Mouse (Mus musculus): ENCODE data around the gene Macf1. TPM values are rescaled to one million over a fixed set of nuclear protein-coding genes. Genes with fewer than 3 reads are reported as not detected.
"Not testable (repeated sequence)": the region's sequence is repeated elsewhere in the genome, so short reads cannot be mapped to it uniquely, and the experiment has no call there.

Macf1 gene
- polyA plus RNA-seq, 1 experiment: 137 TPM

GRCm38 (mm10) chr4:123647109-123647508, 37.1 kb downstream of the Macf1 start:
- H3K27ac ChIP-seq (ENCODE audit: insufficient read depth, low read length): no peak overlapping the region
- H3K4me1 ChIP-seq (ENCODE audit: control insufficient read depth, insufficient read depth, low read length): no peaks in the 10 kb centered on the region; the same call in 1 of the 2 replicates
- TF ChIP-seq POLR2A (IDR thresholded peaks at IDR 0.05; ENCODE audit: extremely low read depth, insufficient read depth, low read length) (no peak), CTCF (IDR thresholded peaks at IDR 0.05; ENCODE audit: extremely low read depth, insufficient read depth, low read length) (no peak)

GRCm38 (mm10) chr4:123645246-123645845, 38.8 kb downstream of the Macf1 start:
- H3K27ac ChIP-seq (ENCODE audit: insufficient read depth, low read length): no peak overlapping the region
- TF ChIP-seq POLR2A (IDR thresholded peaks at IDR 0.05; ENCODE audit: extremely low read depth, insufficient read depth, low read length) (no peak), CTCF (IDR thresholded peaks at IDR 0.05; ENCODE audit: extremely low read depth, insufficient read depth, low read length) (no peak)
- no peaks in the 10 kb centered on the region; the same call in 1 of the 2 replicates for H3K4me1 ChIP-seq (ENCODE audit: control insufficient read depth, insufficient read depth, low read length)
- H3K4me3 ChIP-seq (ENCODE audit: insufficient read depth, low read length): no peak overlapping the region

More at GRCm38 (mm10) chr4:123647109-123647508, 37.1 kb downstream of the Macf1 start:
- no peak overlapping the region for H3K4me3 ChIP-seq (ENCODE audit: insufficient read depth, low read length)

GRCm38 (mm10) chr4:123643561-123643960, 40.6 kb downstream of the Macf1 start:
- TF ChIP-seq CTCF (IDR thresholded peaks at IDR 0.05; ENCODE audit: extremely low read depth, insufficient read depth, low read length): no peak
- TF ChIP-seq POLR2A (IDR thresholded peaks at IDR 0.05; ENCODE audit: extremely low read depth, insufficient read depth, low read length): no peak
- Histone ChIP-seq H3K4me1 (ENCODE audit: control insufficient read depth, insufficient read depth, low read length) (no peaks in the 10 kb centered on the region; the same call in 1 of the 2 replicates), H3K4me3 (ENCODE audit: insufficient read depth, low read length) (no peak overlapping the region), H3K27ac (ENCODE audit: insufficient read depth, low read length) (no peak overlapping the region)

- no peak overlapping the region for H3K4me3 ChIP-seq (ENCODE audit: insufficient read depth, low read length)
- no peak overlapping the region for H3K27ac ChIP-seq (ENCODE audit: insufficient read depth, low read length)
- TF ChIP-seq POLR2A (IDR thresholded peaks at IDR 0.05; ENCODE audit: extremely low read depth, insufficient read depth, low read length): no peak
- TF ChIP-seq CTCF (IDR thresholded peaks at IDR 0.05; ENCODE audit: extremely low read depth, insufficient read depth, low read length): no peak
- H3K4me1 ChIP-seq (ENCODE audit: control insufficient read depth, insufficient read depth, low read length): no peaks in the 10 kb centered on the region; the same call in 1 of the 2 replicates
Observed at GRCm38 (mm10) chr4:123642877-123643276, 41.3 kb downstream of the Macf1 start.

GRCm38 (mm10) chr4:123637136-123637535, 47.0 kb downstream of the Macf1 start:
- H3K27ac ChIP-seq (ENCODE audit: insufficient read depth, low read length): no peak overlapping the region
- H3K4me1 ChIP-seq (ENCODE audit: control insufficient read depth, insufficient read depth, low read length): peaks cover 1% of the 10 kb centered on the region; the same call in 1 of the 2 replicates
- no peak overlapping the region for H3K4me3 ChIP-seq (ENCODE audit: insufficient read depth, low read length)
- TF ChIP-seq POLR2A (IDR thresholded peaks at IDR 0.05; ENCODE audit: extremely low read depth, insufficient read depth, low read length) (no peak), CTCF (IDR thresholded peaks at IDR 0.05; ENCODE audit: extremely low read depth, insufficient read depth, low read length) (no peak)

- TF ChIP-seq CTCF (IDR thresholded peaks at IDR 0.05; ENCODE audit: extremely low read depth, insufficient read depth, low read length) (no peak), POLR2A (IDR thresholded peaks at IDR 0.05; ENCODE audit: extremely low read depth, insufficient read depth, low read length) (no peak)
- peaks cover 3% of the 10 kb centered on the region; the same call in 1 of the 2 replicates for H3K4me1 ChIP-seq (ENCODE audit: control insufficient read depth, insufficient read depth, low read length)
- no peak overlapping the region for H3K27ac ChIP-seq (ENCODE audit: insufficient read depth, low read length)
Observed at GRCm38 (mm10) chr4:123635428-123635827, 48.7 kb downstream of the Macf1 start.

GRCm38 (mm10) chr4:123634436-123634835, 49.7 kb downstream of the Macf1 start:
- TF ChIP-seq CTCF (IDR thresholded peaks at IDR 0.05; ENCODE audit: extremely low read depth, insufficient read depth, low read length): no peak
- no peak for TF ChIP-seq POLR2A (IDR thresholded peaks at IDR 0.05; ENCODE audit: extremely low read depth, insufficient read depth, low read length)
- Histone ChIP-seq H3K27ac (ENCODE audit: insufficient read depth, low read length) (peak overlapping the region; percentile 5; the same call in 1 of the 2 replicates), H3K4me3 (ENCODE audit: insufficient read depth, low read length) (no peak overlapping the region), H3K4me1 (ENCODE audit: control insufficient read depth, insufficient read depth, low read length) (peaks cover 4% of the 10 kb centered on the region; the same call in 1 of the 2 replicates)

More at GRCm38 (mm10) chr4:123635428-123635827, 48.7 kb downstream of the Macf1 start:
- H3K4me3 ChIP-seq (ENCODE audit: insufficient read depth, low read length): no peak overlapping the region

- no peak overlapping the region for H3K4me3 ChIP-seq (ENCODE audit: insufficient read depth, low read length)
- H3K27ac ChIP-seq (ENCODE audit: insufficient read depth, low read length): peak overlapping the region; percentile 81; the same call in 1 of the 2 replicates
- TF ChIP-seq POLR2A (IDR thresholded peaks at IDR 0.05; ENCODE audit: extremely low read depth, insufficient read depth, low read length) (no peak), CTCF (IDR thresholded peaks at IDR 0.05; ENCODE audit: extremely low read depth, insufficient read depth, low read length) (no peak)
- peaks cover 4% of the 10 kb centered on the region; the same call in 1 of the 2 replicates for H3K4me1 ChIP-seq (ENCODE audit: control insufficient read depth, insufficient read depth, low read length)
Observed at GRCm38 (mm10) chr4:123633874-123634273, 50.3 kb downstream of the Macf1 start.

GRCm38 (mm10) chr4:123633370-123633769, 50.8 kb downstream of the Macf1 start:
- TF ChIP-seq CTCF (IDR thresholded peaks at IDR 0.05; ENCODE audit: extremely low read depth, insufficient read depth, low read length) (peak; percentile 36; the same call in 1 of the 2 replicates), POLR2A (IDR thresholded peaks at IDR 0.05; ENCODE audit: extremely low read depth, insufficient read depth, low read length) (no peak)
- no peak overlapping the region for H3K4me3 ChIP-seq (ENCODE audit: insufficient read depth, low read length)
- peak overlapping the region; percentile 81 for H3K27ac ChIP-seq (ENCODE audit: insufficient read depth, low read length)
- H3K4me1 ChIP-seq (ENCODE audit: control insufficient read depth, insufficient read depth, low read length): peaks cover 4% of the 10 kb centered on the region; the same call in 1 of the 2 replicates

- not testable (repeated sequence) for H3K27ac ChIP-seq (ENCODE audit: insufficient read depth, low read length); H3K4me1 ChIP-seq (ENCODE audit: control insufficient read depth, insufficient read depth, low read length); H3K4me3 ChIP-seq (ENCODE audit: insufficient read depth, low read length)
Observed at GRCm38 (mm10) chr4:123632116-123632515, 52.0 kb downstream of the Macf1 start.
